Comparison of ENCODE assay signal across 16 mouse cellular contexts in the genomic region with DNA sequence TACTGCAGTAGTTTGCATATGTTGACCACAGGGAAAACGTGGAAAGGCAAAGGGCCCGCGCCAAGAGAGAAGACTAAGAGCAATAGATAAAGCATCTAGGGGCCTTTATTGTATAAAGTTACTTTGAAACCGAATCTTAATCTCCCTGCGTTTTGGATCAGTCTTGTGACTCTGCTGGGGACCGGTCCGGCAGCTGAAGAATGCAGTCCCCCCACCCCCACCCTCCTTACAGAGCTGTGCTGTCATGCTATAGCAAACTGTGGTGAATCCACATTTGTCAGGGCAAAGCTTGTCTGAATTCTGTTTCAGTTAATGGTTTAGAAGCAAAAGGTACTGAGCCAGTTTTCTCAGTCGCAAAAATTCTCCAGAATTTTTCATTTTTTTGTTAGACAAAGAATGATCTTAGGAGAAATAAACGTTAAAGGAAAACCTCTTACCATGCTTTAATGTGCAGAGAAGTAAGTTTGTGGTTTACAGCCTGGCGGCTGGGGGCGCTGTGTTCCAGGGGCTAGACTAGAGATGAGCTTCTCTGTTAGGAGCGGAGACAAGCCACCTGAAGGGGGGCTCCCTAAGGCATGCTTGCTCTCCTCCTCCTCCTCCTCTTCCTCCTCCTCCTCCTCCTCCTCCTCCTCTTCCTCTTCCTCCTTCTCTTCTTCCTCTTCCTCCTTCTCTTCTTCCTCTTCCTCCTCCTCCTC. TPM values are rescaled to one million over a fixed set of nuclear protein-coding genes. Genes with fewer than 3 reads are reported as not detected.
DNase-seq lines count a peak whose midpoint lies in the region; ATAC-seq and TF ChIP-seq lines count a peak whose summit lies in the region.
"Had no signal": no experiment of that assay in that cellular context is flagged by ENCODE, and none has a peak within 500 bp of the region (broad histone marks: within the 10 kb centered on the region; RNA-seq: fewer than 3 reads in every experiment).

No protein-coding gene starts in this region.

- 0 out of 2 replicates have a peak, but pooled peaks have one; percentile 23 for ATAC-seq in lung, embryonic 16.5 days (ENCODE audit: low read depth)
- ATAC-seq in embryonic facial prominence, embryonic 14.5 days (ENCODE audit: low read depth) = peak; percentile 87
- ATAC-seq: hindbrain, embryonic 16.5 days had no signal

- H3K36me3 ChIP-seq in lung, embryonic 16.5 days (ENCODE audit: control insufficient read depth, insufficient read depth, low read length) = no peaks in the 10 kb centered on the region
- peaks cover 12% of the 10 kb centered on the region; the same call in 1 of the 2 replicates for H3K36me3 ChIP-seq in embryonic facial prominence, embryonic 14.5 days (ENCODE audit: control insufficient read depth, insufficient read depth, low read length)
- H3K36me3 ChIP-seq in small intestine, adult 2 months (ENCODE audit: control insufficient read depth, insufficient read depth, low read length) = peaks cover 11% of the 10 kb centered on the region
- H3K36me3 ChIP-seq: liver, embryonic 13.5 days had no signal

- peaks cover 2% of the 10 kb centered on the region; the same call in 1 of the 2 replicates for H3K4me1 ChIP-seq in lung, embryonic 16.5 days (replicated peaks; ENCODE audit: control insufficient read depth, insufficient read depth, low read length)
- peaks cover 6% of the 10 kb centered on the region for H3K4me1 ChIP-seq in embryonic facial prominence, embryonic 14.5 days (ENCODE audit: control insufficient read depth, insufficient read depth, low read length)
- peaks cover 2% of the 10 kb centered on the region; the same call in 1 of the 2 replicates for H3K4me1 ChIP-seq in small intestine, adult 2 months (ENCODE audit: control insufficient read depth, insufficient read depth, insufficient read length, low read length)
- H3K4me1 ChIP-seq: liver, embryonic 13.5 days; megakaryocyte, embryonic 14.5 days; stomach, embryonic 15.5 days had no signal

- H3K9ac ChIP-seq in lung, embryonic 16.5 days (ENCODE audit: low read length) = no peak overlapping the region
- H3K9ac ChIP-seq in embryonic facial prominence, embryonic 14.5 days (ENCODE audit: low read depth, low read length) = no peak overlapping the region
- H3K9ac ChIP-seq: liver, embryonic 13.5 days; stomach, embryonic 15.5 days had no signal

- intact Hi-C loops in left cerebral cortex, postnatal 14 days (cut with DNase I) = no loop called here

- TF ChIP-seq CTCF in small intestine, adult 2 months (IDR thresholded peaks at IDR 0.05; ENCODE audit: extremely low read depth, insufficient read length, insufficient replicate concordance, low read depth, low read length) = no peak

- H3K27me3 ChIP-seq in lung, embryonic 16.5 days (ENCODE audit: control insufficient read depth, insufficient read depth, low read depth, low read length) = no peaks in the 10 kb centered on the region
- H3K27me3 ChIP-seq in embryonic facial prominence, embryonic 14.5 days (replicated peaks; ENCODE audit: control insufficient read depth, insufficient read depth, low read length) = no peaks in the 10 kb centered on the region
- no peaks in the 10 kb centered on the region for H3K27me3 ChIP-seq in small intestine, adult 2 months (ENCODE audit: control insufficient read depth, insufficient read depth, low read length)
- H3K27me3 ChIP-seq: liver, embryonic 13.5 days; megakaryocyte, embryonic 14.5 days; stomach, embryonic 15.5 days had no signal

- H3K9me3 ChIP-seq in lung, embryonic 16.5 days (ENCODE audit: control insufficient read depth, low read length) = no peaks in the 10 kb centered on the region
- no peaks in the 10 kb centered on the region for H3K9me3 ChIP-seq in embryonic facial prominence, embryonic 14.5 days (ENCODE audit: control insufficient read depth, low read length)
- H3K9me3 ChIP-seq: liver, embryonic 13.5 days; megakaryocyte, embryonic 14.5 days; stomach, embryonic 15.5 days had no signal

- 35% methylated on average over 12 of the region's 12 CpGs for WGBS in lung, embryonic 16.5 days
- WGBS in embryonic facial prominence, embryonic 14.5 days = 21% methylated on average over 12 of the region's 12 CpGs
- WGBS in small intestine, adult 2 months = 47% methylated on average over 12 of the region's 12 CpGs

- H3K27ac ChIP-seq in lung, embryonic 16.5 days (ENCODE audit: low read length) = no peak overlapping the region
- peak overlapping the region; percentile 39; the same call in 1 of the 2 replicates for H3K27ac ChIP-seq in embryonic facial prominence, embryonic 14.5 days (replicated peaks; ENCODE audit: low read depth, low read length)
- H3K27ac ChIP-seq in small intestine, adult 2 months (ENCODE audit: insufficient read depth, low read depth, low read length) = peak overlapping the region; percentile 26; the same call in 1 of the 2 replicates
- H3K27ac ChIP-seq: left cerebral cortex, adult 2 months; liver, embryonic 13.5 days; stomach, embryonic 15.5 days had no signal

- no peak for TF ChIP-seq POLR2A in small intestine, adult 2 months (IDR thresholded peaks at IDR 0.05; ENCODE audit: low read depth, low read length)

- H3K4me3 ChIP-seq in lung, embryonic 16.5 days (ENCODE audit: low read length) = no peak overlapping the region
- no peak overlapping the region for H3K4me3 ChIP-seq in embryonic facial prominence, embryonic 14.5 days (ENCODE audit: low read depth, low read length)
- no peak overlapping the region for H3K4me3 ChIP-seq in small intestine, adult 2 months (ENCODE audit: low read depth, low read length)
- H3K4me3 ChIP-seq: left cerebral cortex, adult 2 months; liver, embryonic 13.5 days; megakaryocyte, embryonic 14.5 days; myocyte; stomach, embryonic 15.5 days had no signal

- no peak overlapping the region for H3K4me2 ChIP-seq in lung, embryonic 16.5 days (ENCODE audit: low read depth, low read length)
- 0 out of 2 replicates have a peak overlapping the region, but pooled peaks have one; percentile 6 for H3K4me2 ChIP-seq in embryonic facial prominence, embryonic 14.5 days (ENCODE audit: low read depth, low read length)
- H3K4me2 ChIP-seq: liver, embryonic 13.5 days; stomach, embryonic 15.5 days had no signal

- DNase-seq in embryo, embryonic 10 days (ENCODE audit: low spot score) = peak; percentile 11
- no peak for DNase-seq in embryo, embryonic 10.5 days (ENCODE audit: low spot score)
- no peak for DNase-seq in lung, adult 18-20 months
- peak; percentile 62 for DNase-seq in embryonic facial prominence, embryonic 14.5 days (ENCODE audit: low spot score)
- no peak for DNase-seq in left cerebral cortex, postnatal 14 days (ENCODE audit: low spot score in 2 of 2)
- no peak for DNase-seq in spleen, adult 18-20 months
- DNase-seq: cerebellum, adult 9-10 months; heart, postnatal 10 days; liver, embryonic 13.5 days had no signal

RNA-seq across cellular contexts. Expression of a gene that starts 46.8 kb away (rescaled TPM):
- 66.1 and 73.7 TPM in 2 replicates for polyA plus RNA-seq in lung, embryonic 16.5 days (2015; fragmentation: Nextera tagmentation; extraction: Ambion mirVana)
- 125 and 128 TPM in 2 replicates for polyA plus RNA-seq in embryonic facial prominence, embryonic 14.5 days (2014; fragmentation: Nextera tagmentation; extraction: Ambion mirVana)
- 129 and 227 TPM in 2 replicates for polyA plus RNA-seq in small intestine, adult 2 months (2012; rRNA removed)
- 10 to 100 TPM; 12.6 to 16.4 TPM for total RNA-seq in left cerebral cortex, postnatal 14 days (2021)

Comparison
In these comparisons a context has a peak if more than half of its experiments do, and no peak if none do; other contexts are left out.
1. DNase-seq: peak in embryo, embryonic 10 days (single experiment) and embryonic facial prominence, embryonic 14.5 days (single experiment); none in embryo, embryonic 10.5 days (single experiment), lung, adult 18-20 months (0 of 2), left cerebral cortex, postnatal 14 days (0 of 2) and spleen, adult 18-20 months (0 of 2).